Mouse (Mus musculus) heart, embryonic 13.5 days (tissue): Measurements from ENCODE around the gene Clic4. TPM values are rescaled to one million over a fixed set of nuclear protein-coding genes. Genes with fewer than 3 reads are reported as not detected.

Experiments
- ATAC-seq: fragments of 200-750 bp; cut with Nextera tagmentation; 2 replicates; pipeline ENCODE4 v1.8.0; 2017; ENCODE audit warnings: moderate TSS enrichment; ENCODE audit not compliant: insufficient number of reproducible peaks, low FRiP score, low TSS enrichment; ENCODE audit errors: extremely low read depth
- H3K27ac ChIP-seq: fragments of 300-500 bp; sonication (generic); replicated peaks from 2 replicates; pipeline ENCODE4 v1.5.1; 2015; ENCODE audit warnings: moderate library complexity, mild to moderate bottlenecking, inconsistent platforms
- H3K27me3 ChIP-seq: fragments of 300-500 bp; sonication (generic); replicated peaks from 2 replicates; pipeline ENCODE4 v1.6.1; 2015; ENCODE audit warnings: mild to moderate bottlenecking, inconsistent platforms
- H3K36me3 ChIP-seq: fragments of 300-500 bp; sonication (generic); 2 replicates; pipeline ENCODE4 v1.6.1; 2015; ENCODE audit warnings: mild to moderate bottlenecking, inconsistent platforms
- H3K4me1 ChIP-seq: fragments of 300-500 bp; sonication (generic); 2 replicates; pipeline ENCODE4 v1.6.1; 2015; ENCODE audit warnings: inconsistent platforms
- H3K4me2 ChIP-seq: fragments of 300-500 bp; sonication (generic); 2 replicates; pipeline ENCODE4 v1.6.1; 2015; ENCODE audit warnings: inconsistent platforms, mild to moderate bottlenecking, moderate library complexity
- H3K4me3 ChIP-seq: fragments of 300-500 bp; sonication (generic); 2 replicates; pipeline ENCODE4 v1.5.1; 2015; ENCODE audit warnings: moderate library complexity, mild to moderate bottlenecking, inconsistent platforms
- H3K9ac ChIP-seq: fragments of 300-500 bp; sonication (generic); 2 replicates; pipeline ENCODE4 v1.6.1; 2015; ENCODE audit warnings: inconsistent platforms, mild to moderate bottlenecking, moderate library complexity
- H3K9me3 ChIP-seq: fragments of 300-500 bp; sonication (generic); 2 replicates; pipeline ENCODE4 v1.6.1; 2016; ENCODE audit warnings: inconsistent platforms
- WGBS: fragments of 180-500 bp; shearing (Covaris S2); methylation state at CpG from one replicate; pipeline ENCODE4 v1.1.7; 2015; ENCODE audit warnings: mixed read lengths; 5-methylcytosine and 5-hydroxymethylcytosine counted together
- polyA plus RNA-seq: library from polyadenylated mRNA; unstranded; fragments of >200 nt; fragmentation: Nextera tagmentation; extraction: Ambion mirVana; gene quantifications from 2 replicates; pipeline ENCODE4 v1.2.1, GENCODE M21; 2015

Clic4 gene
- polyA plus RNA-seq, 1 experiment from 2014 or later, result 202 TPM

DNA sequence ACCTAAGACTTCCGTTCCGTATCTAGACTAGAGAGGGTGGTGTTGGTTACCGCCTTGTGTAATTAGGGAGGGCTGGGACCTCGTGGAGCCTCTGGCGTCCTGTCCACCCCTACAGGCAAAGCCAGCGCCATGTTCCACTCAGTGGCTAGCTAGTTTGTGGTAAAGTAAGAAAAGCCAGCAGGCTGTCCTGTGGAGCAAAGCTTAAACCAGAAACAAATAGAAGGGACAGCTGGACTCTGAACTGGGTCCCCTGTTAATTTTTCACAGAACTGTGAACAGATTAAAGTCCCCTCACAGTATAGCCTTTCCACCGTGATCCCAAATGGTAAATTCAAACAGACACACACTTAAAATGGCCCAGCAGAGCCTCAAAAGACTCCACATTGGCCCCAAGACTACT is 2.1 kb upstream of the Clic4 start:
- no peak overlapping the region for H3K4me2 ChIP-seq
- H3K4me3 ChIP-seq, result no peak overlapping the region
- no peaks in the 10 kb centered on the region for H3K36me3 ChIP-seq
- no peaks in the 10 kb centered on the region for H3K27me3 ChIP-seq
- no peak overlapping the region for H3K27ac ChIP-seq
- peaks cover 32% of the 10 kb centered on the region for H3K4me1 ChIP-seq
- H3K9ac ChIP-seq, result no peak overlapping the region
- H3K9me3 ChIP-seq, result no peaks in the 10 kb centered on the region
- WGBS, result 82% methylated on average over 7 of the region's 7 CpGs
- no peak for ATAC-seq

DNA sequence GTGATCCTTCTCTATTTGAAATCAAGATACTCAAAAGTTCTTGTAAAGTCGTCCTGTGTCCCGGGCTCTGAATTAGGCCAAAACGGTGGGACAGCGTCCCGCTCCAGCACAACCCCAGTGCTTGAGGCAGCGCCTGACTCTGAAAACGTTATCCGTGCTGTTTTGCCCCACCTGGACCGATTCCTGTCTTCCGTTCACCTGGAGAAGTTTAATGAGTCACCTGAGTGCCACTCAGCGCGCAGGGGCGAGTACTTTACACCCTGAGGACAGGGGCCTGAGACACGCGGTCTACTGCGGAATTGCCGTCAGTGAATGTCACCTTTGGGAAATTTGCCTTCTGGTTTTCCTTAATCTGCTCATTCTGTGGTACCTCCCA is 681 bp upstream of the Clic4 start:
- 4% methylated on average over 17 of the region's 17 CpGs for WGBS
- H3K4me2 ChIP-seq, result peak overlapping the region; percentile 77
- peak overlapping the region; percentile 83 for H3K9ac ChIP-seq
- no peak for ATAC-seq
- H3K27ac ChIP-seq, result peak overlapping the region; percentile 83
- peaks cover 47% of the 10 kb centered on the region for H3K4me1 ChIP-seq
- no peaks in the 10 kb centered on the region for H3K27me3 ChIP-seq
- no peaks in the 10 kb centered on the region for H3K9me3 ChIP-seq
- peaks cover 7% of the 10 kb centered on the region; the same call in 1 of the 2 replicates for H3K36me3 ChIP-seq
- H3K4me3 ChIP-seq, result peak overlapping the region; percentile 48

DNA sequence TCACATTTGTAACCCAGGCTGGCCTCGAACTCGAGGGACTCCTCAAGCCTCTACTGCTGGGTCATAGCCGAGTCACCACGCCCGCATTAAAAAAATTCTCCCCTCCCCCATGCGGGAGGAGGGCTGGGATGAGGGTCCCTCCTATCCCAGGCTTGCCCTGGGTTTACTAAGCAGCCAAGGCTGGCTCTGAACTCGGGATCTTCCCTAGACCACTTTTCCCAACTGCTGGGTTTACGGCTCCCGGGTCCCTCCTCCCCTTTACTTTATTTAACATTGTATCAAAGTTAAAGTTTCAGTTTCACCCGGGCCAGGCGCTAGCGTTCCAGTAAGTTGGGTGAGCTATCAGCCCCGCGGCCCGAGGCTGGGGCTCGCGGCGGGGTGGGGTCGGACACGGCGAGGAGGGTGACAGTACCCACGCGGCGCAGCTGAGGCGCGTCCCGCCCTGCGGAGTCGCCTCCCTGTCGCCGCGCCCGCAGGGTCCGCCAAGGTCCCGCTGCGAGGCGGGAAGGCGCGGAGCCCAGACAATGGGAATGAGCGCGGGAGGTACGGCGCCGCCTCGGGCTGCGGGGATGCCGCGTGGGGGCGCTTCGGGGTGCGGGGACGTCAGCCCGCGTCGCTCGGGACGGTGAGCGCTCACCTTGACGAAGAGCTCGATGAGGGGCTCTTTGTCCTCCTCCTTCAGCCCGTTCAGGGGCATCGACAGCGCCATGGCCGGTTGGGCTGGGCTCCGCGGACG is 565 bp downstream of the Clic4 start:
- under 1% methylated on average over 64 of the region's 67 CpGs for WGBS
- Histone ChIP-seq H3K4me2 (peak overlapping the region; percentile 81), H3K36me3 (peaks cover 9% of the 10 kb centered on the region; the same call in 1 of the 2 replicates), H3K27me3 (no peaks in the 10 kb centered on the region), H3K9me3 (no peaks in the 10 kb centered on the region), H3K9ac (peak overlapping the region; percentile 91), H3K4me1 (peaks cover 49% of the 10 kb centered on the region), H3K4me3 (peak overlapping the region; percentile 95), H3K27ac (peak overlapping the region; percentile 98)
- ATAC-seq, result peak; percentile 19

DNA sequence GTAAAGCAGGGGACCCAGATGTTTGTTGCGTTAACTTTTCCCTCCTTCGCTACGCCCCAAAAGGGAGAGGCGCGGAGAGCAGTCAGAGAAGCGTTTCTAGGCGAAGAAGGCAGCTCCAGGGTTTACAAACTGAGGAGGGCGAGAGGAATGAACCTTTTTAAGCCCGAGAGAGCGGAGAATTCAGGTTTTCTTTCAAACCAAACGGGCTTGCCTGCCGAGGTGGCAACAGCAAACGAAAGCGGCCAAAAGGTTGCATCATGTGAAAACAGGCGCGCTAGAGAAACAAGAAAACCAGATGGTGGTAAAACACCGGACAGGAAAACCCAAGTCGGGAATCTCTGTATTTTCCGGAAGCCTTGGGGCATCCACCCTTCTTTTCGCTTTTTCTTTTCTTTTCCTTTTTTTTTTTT is 1.2 kb downstream of the Clic4 start:
- no peak for ATAC-seq
- no peaks in the 10 kb centered on the region for H3K9me3 ChIP-seq
- H3K4me3 ChIP-seq, result peak overlapping the region; percentile 95
- peaks cover 53% of the 10 kb centered on the region for H3K4me1 ChIP-seq
- H3K4me2 ChIP-seq, result peak overlapping the region; percentile 81
- WGBS, result 2% methylated on average over 20 of the region's 20 CpGs
- H3K27me3 ChIP-seq, result no peaks in the 10 kb centered on the region
- peak overlapping the region; percentile 91 for H3K9ac ChIP-seq
- peaks cover 9% of the 10 kb centered on the region; the same call in 1 of the 2 replicates for H3K36me3 ChIP-seq
- H3K27ac ChIP-seq, result peak overlapping the region; percentile 98

DNA sequence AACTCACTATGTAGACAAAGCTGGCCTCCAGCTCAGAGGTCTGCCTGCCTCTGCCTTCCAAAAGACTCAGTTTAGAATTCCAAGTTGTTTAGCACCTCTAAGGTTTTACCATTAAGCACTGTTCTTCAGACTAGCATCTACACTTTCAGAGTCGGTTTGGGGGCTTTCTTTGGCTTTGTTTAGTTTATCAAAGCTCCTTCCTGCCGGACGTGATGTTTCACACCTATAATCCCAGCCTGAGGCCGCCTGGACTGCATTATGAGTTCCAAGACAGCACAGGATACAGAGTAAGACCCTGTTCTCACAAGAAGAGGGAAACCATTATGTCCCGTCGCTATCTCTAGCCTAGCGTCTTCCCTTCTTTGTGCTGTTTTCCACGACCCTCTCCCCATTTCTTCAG is 2.1 kb downstream of the Clic4 start:
- peak overlapping the region; percentile 81 for H3K4me2 ChIP-seq
- H3K4me1 ChIP-seq, result peaks cover 62% of the 10 kb centered on the region
- no peak for ATAC-seq
- H3K9ac ChIP-seq, result peak overlapping the region; percentile 91
- H3K36me3 ChIP-seq, result peaks cover 9% of the 10 kb centered on the region; the same call in 1 of the 2 replicates
- no peaks in the 10 kb centered on the region for H3K27me3 ChIP-seq
- H3K4me3 ChIP-seq, result peak overlapping the region; percentile 95
- peak overlapping the region; percentile 98 for H3K27ac ChIP-seq
- no peaks in the 10 kb centered on the region for H3K9me3 ChIP-seq
- WGBS, result 16% methylated on average over 8 of the region's 8 CpGs

DNA sequence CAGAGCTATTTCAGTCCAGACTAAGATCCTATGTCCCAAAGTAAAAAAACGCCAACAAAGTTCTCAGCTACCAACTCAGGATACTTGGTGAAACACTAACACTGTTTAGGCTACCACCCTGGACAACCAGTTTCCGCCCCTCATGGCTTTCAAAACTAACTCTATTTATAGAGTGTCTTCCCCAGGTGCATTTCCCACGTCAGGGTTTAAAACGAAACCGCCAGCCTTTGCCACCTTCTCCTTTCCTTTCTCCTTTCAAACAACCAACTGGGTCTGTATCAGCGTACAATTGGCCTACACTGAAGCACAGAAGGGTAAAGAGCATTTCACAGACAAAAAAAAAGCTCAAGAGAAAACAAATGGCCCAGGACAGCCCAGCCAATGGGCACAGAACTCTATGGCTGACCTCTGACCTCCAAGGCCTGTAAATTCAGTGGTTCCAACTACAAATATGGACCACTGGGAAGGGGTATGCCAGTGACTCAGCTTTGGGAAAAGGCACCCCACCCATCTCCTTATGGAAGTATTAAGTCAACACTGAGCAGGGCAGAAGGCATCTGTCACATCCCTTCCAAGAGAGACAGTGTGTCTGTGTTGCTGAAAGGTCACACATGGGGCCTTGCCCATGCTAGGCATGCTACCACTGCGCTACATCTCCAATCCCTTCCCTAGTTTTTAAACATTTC is 2.8 kb downstream of the Clic4 start:
- peak overlapping the region; percentile 81 for H3K4me2 ChIP-seq
- ATAC-seq, result no peak
- H3K4me1 ChIP-seq, result peaks cover 69% of the 10 kb centered on the region
- H3K9ac ChIP-seq, result peak overlapping the region; percentile 91
- peak overlapping the region; percentile 95 for H3K4me3 ChIP-seq
- 50% methylated on average over 7 of the region's 7 CpGs for WGBS
- H3K36me3 ChIP-seq, result peaks cover 9% of the 10 kb centered on the region; the same call in 1 of the 2 replicates
- H3K27me3 ChIP-seq, result no peaks in the 10 kb centered on the region
- no peaks in the 10 kb centered on the region for H3K9me3 ChIP-seq
- peak overlapping the region; percentile 98 for H3K27ac ChIP-seq

DNA sequence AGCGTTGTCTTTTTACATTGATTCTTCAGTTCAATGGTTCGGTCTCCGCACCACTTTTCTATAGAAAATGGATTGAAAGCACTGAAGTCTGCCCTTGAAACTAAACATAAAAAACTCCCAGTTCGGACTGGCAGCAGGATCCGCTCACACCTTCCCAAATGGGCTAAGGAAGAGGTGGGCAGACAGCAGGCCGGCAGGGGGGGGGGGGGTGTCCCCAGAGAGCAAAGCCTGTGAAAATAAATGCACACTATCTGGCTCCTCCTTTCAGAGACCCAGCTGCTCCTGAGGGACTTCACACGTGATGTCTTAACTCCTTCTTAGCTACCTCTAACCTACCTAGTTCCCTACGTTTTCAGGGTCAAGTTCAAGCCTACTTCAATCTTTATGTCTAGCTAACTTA is 5.1 kb downstream of the Clic4 start:
- ATAC-seq, result no peak
- peak overlapping the region; percentile 75 for H3K9ac ChIP-seq

DNA sequence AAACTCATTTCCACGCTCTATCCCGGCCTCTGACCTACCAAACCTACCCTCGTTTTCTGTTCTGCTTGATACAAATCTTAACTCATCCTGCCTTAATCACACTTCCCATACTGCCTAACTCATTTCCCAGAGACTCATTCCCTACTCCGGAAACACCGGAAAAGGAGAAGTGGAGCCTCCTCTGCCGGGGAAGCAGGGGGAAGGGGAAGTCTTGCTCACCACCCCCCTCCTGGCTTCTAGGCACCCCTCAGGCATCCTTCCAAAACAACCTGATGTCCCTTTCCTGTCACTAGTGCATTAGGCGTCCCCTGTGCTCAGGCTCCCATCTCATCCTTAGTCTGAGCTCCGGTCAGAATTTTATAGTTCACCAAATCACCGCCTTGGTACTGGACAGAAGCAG is 5.6 kb downstream of the Clic4 start:
- Histone ChIP-seq H3K4me1 (peaks cover 82% of the 10 kb centered on the region), H3K27me3 (no peaks in the 10 kb centered on the region), H3K27ac (peak overlapping the region; percentile 98), H3K9me3 (no peaks in the 10 kb centered on the region), H3K9ac (peak overlapping the region; percentile 75), H3K36me3 (peaks cover 28% of the 10 kb centered on the region), H3K4me3 (peak overlapping the region; percentile 35), H3K4me2 (peak overlapping the region; percentile 81)
- no peak for ATAC-seq
- WGBS, result 46% methylated on average over 9 of the region's 9 CpGs

More for the DNA sequence above, 5.1 kb downstream of the Clic4 start:
- Histone ChIP-seq H3K27me3 (no peaks in the 10 kb centered on the region), H3K36me3 (peaks cover 23% of the 10 kb centered on the region), H3K4me2 (peak overlapping the region; percentile 81), H3K4me1 (peaks cover 77% of the 10 kb centered on the region), H3K9me3 (no peaks in the 10 kb centered on the region), H3K27ac (peak overlapping the region; percentile 98), H3K4me3 (peak overlapping the region; percentile 35)
- WGBS, result 38% methylated on average over 8 of the region's 8 CpGs

DNA sequence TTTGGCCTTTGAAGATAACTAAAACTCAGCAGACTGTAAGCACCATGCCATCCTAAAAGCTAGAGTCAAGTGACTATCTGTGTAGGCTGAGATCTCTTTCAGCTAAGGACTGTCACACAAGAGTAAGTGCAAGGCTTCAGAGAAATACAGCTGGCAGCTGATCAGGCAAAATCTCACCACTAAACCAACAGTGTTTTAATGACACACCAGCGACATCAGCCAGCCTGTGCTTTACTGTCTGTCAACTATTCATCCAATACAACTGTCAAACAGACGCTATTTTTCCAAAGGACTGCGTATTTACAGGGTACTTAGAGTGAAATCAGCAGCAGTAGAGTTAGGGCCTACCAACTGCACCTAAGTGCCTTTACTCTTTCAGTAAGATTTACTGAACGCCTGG is 12.2 kb downstream of the Clic4 start:
- H3K27ac ChIP-seq, result peak overlapping the region; percentile 53; the same call in 1 of the 2 replicates
- no peak for ATAC-seq
- H3K9ac ChIP-seq, result peak overlapping the region; percentile 55; the same call in 1 of the 2 replicates
- no peaks in the 10 kb centered on the region for H3K9me3 ChIP-seq
- no peak overlapping the region for H3K4me2 ChIP-seq
- H3K27me3 ChIP-seq, result no peaks in the 10 kb centered on the region
- peaks cover 41% of the 10 kb centered on the region for H3K36me3 ChIP-seq
- H3K4me3 ChIP-seq, result no peak overlapping the region
- WGBS, result 68% methylated on average over 4 of the region's 4 CpGs
- H3K4me1 ChIP-seq, result peaks cover 81% of the 10 kb centered on the region

DNA sequence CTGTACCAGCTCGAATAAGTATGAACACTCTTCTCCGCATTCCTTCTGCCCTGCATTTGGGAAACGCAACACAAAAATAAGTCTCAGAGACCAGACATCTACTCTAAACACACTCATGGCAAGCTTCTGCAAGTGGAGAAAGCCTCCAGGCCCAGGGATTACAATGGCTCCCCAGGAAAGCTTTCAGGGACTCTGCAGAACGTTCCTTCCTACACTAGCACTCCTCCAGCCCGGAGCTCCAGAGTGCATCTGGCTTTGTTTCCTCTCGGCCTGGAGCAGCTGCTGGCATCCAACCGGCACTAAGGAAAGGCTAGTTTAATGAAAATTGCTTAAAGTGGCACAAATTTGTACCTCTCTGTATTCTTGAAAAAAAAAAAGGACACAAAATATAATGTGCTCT is 14.1 kb downstream of the Clic4 start:
- H3K9me3 ChIP-seq, result no peaks in the 10 kb centered on the region
- ATAC-seq, result no peak
- peak overlapping the region; percentile 77 for H3K9ac ChIP-seq
- H3K4me2 ChIP-seq, result peak overlapping the region; percentile 38
- peak overlapping the region; percentile 4; the same call in 1 of the 2 replicates for H3K4me3 ChIP-seq
- H3K36me3 ChIP-seq, result peaks cover 31% of the 10 kb centered on the region
- WGBS, result 39% methylated on average over 7 of the region's 7 CpGs
- peaks cover 84% of the 10 kb centered on the region for H3K4me1 ChIP-seq
- no peaks in the 10 kb centered on the region for H3K27me3 ChIP-seq
- H3K27ac ChIP-seq, result peak overlapping the region; percentile 90

DNA sequence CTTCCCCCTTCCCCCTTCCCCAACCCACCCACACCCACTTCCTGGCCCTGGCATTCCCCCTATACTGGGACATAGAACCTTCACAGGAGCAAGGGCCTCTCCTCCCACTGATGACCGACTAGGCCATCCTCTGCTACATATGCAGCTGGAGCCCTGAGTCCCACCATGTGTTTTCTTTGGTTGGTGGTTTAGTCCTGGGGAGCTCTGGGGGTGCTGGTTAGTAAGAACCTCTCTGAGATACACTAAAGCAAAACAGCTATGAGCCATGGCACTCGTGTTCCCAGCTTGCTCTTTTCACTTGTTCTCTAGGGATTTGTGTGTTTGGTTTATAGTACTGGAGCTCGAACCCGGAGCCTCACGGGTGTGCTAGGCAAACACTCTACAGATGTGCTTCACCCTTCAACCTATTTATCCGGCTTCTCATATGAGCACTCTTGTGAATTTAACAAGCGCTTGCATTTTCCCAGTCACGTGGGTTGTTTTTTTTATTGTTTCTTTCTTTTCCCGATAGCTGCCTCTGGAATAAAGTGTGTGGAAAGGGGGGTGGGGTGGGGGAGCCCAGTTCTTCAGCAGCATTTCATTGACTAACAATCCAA is 14.6 kb downstream of the Clic4 start:
- peaks cover 89% of the 10 kb centered on the region for H3K4me1 ChIP-seq
- 69% methylated on average over 9 of the region's 9 CpGs for WGBS

More for the DNA sequence above, 14.6 kb downstream of the Clic4 start:
- Histone ChIP-seq H3K27ac (peak overlapping the region; percentile 90), H3K27me3 (no peaks in the 10 kb centered on the region), H3K9me3 (no peaks in the 10 kb centered on the region), H3K4me2 (peak overlapping the region; percentile 38; the same call in 1 of the 2 replicates), H3K36me3 (peaks cover 35% of the 10 kb centered on the region), H3K9ac (peak overlapping the region; percentile 77), H3K4me3 (no peak overlapping the region)
- no peak for ATAC-seq
